Mouse (Mus musculus): Measurements from ENCODE around the gene Gm4969. TPM values are rescaled to one million over a fixed set of nuclear protein-coding genes. Genes with fewer than 3 reads are reported as not detected.

Gene Gm4969
- total RNA-seq, 4 experiments from 2014 or later: 0.37 to 0.68 (median 0.48) TPM; not detected in 1

- DNase-seq (ENCODE audit: low spot score in 2 of 2): peak in 1 of 2 experiments; percentile 74
These were observed 18.6 kb upstream of the Gm4969 start for GRCm38 (mm10) chr7:19136673-19137334.

DNA sequence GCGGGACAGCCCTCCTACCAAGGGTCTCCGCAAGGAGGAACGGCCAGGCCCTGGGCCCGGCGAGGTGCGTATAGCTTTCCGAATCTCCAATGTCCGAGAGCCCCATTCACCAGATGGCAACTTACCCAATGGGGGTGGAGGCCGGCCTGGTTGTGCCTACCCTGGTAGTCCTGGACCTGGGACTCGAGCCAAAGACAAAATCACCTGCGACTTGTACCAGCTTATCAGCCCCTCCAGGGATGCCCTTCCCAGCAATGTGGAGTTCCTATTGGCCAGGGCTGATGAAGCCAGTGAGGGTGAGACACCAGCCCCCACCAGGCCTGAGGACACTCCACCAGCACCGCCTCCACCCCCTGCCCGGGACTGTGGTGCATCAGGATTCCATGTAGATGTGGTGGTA is 18.0 kb upstream of the Gm4969 start:
- no peak for DNase-seq (ENCODE audit: low spot score in 2 of 2)

GRCm38 (mm10) chr7:19131324-19131848 is 13.2 kb upstream of the Gm4969 start:
- DNase-seq (ENCODE audit: low spot score in 2 of 2): peak; percentile 85 to 98

DNA sequence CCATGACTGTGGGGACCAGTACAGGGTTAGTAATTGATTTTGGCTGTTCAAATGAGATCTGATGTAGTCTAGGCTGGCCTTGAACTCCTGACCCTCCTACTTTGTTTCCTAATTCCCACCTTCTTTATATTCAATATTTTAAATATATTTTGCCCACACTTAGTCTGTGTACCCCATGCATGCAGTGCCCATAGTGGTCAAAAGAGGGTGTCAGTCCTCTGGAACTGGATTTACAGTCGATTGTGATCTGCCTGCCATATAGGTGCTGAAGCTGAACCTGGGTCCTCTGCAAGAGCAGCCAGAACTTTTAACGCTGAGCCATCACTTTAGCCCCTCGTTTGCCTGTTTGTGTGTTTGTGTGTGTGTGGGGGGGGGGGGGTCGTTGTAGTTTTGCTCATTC is 12.5 kb upstream of the Gm4969 start:
- no peak for DNase-seq (ENCODE audit: low spot score in 2 of 2)

DNA sequence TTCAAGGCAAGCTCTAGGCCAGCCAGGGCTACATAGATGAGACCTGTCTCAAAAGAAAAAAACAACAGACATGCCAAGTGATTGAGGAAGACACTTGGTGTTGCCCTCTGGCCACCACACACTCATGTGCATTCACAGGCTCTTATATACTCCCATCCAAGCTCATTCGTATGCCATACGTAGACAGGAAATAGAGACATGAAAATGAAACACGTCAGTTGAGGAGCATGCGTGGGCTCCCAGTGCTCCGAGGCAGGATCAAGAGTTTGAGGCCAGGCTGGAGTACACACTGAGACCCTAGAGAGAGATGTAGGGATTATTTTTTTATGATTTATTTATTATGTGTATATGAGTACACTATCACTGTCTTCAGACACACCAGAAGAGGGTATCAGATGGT is 11.2 kb upstream of the Gm4969 start:
- DNase-seq (ENCODE audit: low spot score in 2 of 2): no peak

- no peak for DNase-seq (ENCODE audit: low spot score in 2 of 2)
These were observed 9.6 kb upstream of the Gm4969 start for GRCm38 (mm10) chr7:19127744-19128143.

DNA sequence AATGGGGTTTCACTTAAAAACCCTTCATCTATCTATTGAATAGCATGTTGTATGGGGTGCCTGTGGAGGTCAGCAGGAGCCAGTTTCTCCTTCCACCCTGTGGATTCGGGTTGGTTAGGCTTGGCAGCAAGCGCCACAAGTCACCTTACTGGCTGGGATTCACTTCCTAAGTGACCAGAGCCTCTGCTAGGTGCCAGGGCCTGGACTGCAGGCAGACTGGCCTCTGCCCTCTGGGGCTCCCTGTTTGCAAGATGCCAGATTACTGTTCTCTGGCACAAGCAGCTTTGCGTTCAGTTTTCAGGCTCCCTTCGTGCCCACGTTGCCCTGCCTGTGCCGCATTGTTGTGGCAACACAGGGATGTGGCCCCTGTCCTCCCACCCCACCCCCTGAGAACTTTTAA is 6.5 kb upstream of the Gm4969 start:
- no peak for DNase-seq (ENCODE audit: low spot score in 2 of 2)

DNA sequence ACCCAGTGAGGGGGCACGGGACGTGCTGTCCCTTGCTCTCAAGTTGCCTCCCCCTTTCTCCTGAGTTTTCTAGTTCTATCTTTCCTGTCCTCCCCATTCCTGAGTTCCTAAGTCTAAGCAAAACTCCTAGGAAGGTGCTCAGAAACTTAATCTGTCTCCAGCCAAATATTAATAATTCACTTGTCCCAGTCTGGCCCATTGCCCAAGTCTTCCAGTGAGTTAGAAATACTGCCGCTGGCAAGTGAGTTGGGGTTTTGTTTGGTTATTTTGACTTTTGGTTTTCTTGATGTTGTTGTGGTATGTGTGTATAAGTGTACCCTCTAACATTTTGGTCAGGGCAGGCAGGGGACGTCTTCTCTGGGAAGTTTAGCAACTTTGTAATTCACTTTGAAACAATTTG is 3.5 kb upstream of the Gm4969 start:
- DNase-seq (ENCODE audit: low spot score in 2 of 2): no peak

DNA sequence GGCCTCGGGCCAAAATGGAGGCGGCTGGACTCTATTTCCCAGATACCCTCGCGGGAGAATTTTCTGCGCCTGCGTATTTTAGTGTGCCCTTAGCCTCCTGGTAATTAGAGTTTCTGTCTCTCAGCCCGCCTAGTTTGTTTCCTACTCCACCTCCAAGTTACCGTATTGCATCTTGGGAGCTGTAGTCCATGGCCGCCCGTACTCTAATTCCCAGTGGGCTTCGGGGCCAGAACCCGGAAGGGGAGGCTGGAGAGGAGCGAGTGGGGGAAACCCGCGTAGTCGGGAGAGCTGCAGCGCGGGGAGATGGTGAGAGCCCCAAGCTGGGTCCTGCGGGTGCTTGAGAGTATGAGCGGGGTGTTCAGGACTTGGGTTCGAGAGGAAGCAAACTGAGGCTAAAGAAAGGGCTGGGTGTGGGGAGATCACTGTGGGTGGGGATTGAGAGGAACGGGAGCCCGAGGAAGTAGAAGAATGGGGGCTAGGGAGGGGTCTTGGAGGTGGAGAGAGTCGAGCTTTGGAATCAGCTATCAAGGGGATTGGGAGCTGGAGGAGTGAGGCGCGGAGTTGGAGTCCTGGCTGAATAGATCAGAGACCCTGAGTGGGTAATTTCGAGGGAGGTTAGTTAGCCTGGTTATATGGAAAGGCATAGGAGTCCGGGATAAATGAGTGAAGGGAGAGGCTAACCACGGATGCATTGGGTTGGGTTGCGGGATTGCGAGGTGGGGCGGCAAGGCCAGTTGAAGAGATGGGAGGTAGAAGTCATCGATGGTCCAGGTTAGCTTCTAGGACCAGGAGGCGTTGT is 1.7 kb upstream of the Gm4969 start, which contains the start of gene Fbxo46:
Gene Fbxo46 (plus strand): TSS at position 229 of the 799 bp plus-strand sequence.
- DNase-seq (ENCODE audit: low spot score in 2 of 2): peak; percentile 82 to 94

GRCm38 (mm10) chr7:19119083-19119482 is 915 bp upstream of the Gm4969 start:
- no peak for DNase-seq (ENCODE audit: low spot score in 2 of 2)

DNA sequence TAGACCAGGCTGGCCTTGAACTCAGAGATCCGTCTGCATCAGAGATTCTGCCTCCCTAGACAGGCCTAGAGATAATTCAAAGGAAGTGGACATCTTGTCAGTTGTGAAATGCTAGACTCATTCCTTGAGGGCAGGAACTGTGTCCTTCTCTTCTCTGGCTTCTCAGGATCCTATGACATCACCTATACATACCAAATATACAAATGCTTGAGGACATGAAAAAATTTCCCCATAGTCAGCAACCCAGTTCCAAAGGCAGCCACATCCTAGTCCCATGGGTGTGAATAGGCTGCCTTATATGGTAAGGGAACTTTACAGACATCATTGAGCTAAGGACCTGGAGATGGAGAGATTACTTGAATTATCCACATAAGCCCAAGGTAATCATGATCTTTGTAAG is 8.6 kb downstream of the Gm4969 start:
- no peak for DNase-seq (ENCODE audit: low spot score in 2 of 2)

- DNase-seq (ENCODE audit: low spot score in 2 of 2): no peak
These were observed 10.7 kb downstream of the Gm4969 start for GRCm38 (mm10) chr7:19107436-19107835.

DNA sequence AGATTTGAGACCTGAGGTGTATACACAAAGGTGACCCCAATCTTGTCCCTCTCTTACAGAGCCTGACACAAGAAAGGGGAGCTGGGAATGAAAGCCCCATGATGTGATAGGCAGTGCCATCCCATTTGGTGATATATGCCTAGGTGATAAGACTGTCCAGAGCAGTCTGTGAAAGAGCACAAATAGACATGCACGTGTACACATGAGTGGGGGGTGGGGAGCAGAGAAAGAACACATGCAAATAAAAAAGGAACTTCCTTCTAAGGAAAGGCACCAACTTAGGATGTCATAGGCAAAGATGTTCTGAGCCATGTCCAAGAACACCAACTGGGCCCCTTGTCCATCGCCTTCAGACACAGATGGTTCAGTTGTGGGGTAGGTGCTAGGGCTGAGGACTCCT is 13.7 kb downstream of the Gm4969 start:
- DNase-seq (ENCODE audit: low spot score in 2 of 2): no peak

DNA sequence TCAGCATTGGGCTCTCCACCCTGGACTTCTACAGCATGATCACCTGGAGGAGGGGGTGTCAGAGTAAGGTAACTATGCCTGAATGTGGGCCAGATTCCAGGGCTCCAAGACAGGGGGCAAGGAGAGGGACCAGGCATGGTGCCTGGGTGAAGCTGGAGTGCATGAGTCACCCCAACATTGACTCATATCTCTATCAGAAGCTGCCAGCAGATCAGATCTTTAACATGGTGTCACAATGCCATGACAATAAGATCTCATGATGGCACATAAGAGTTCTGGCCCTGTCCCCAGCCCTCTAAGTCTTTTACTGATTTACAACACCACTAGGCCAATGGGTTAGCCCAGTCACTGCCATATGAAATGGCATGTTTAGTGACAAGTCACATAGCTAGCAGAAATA is 14.4 kb downstream of the Gm4969 start:
- DNase-seq (ENCODE audit: low spot score in 2 of 2): no peak

DNA sequence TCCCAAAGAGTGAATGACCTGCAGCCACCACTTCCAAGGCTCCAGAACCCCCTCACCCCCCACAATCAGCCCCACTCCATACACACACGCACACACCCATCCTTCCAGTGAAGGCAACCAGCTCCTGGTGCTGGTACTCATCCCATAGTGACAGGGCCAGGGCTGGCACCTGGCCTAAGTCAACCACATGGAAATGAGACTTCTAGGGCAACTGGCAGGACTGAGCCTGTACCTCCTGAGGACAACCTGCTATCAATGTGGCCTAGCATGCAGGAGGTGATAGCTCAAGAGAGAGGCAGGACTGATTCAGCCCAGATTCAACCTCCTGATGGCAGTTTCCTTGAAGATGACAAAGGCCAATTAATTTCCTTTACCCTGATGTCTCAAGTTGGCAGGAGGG is 17.9 kb downstream of the Gm4969 start:
- DNase-seq (ENCODE audit: low spot score in 2 of 2): no peak

DNA sequence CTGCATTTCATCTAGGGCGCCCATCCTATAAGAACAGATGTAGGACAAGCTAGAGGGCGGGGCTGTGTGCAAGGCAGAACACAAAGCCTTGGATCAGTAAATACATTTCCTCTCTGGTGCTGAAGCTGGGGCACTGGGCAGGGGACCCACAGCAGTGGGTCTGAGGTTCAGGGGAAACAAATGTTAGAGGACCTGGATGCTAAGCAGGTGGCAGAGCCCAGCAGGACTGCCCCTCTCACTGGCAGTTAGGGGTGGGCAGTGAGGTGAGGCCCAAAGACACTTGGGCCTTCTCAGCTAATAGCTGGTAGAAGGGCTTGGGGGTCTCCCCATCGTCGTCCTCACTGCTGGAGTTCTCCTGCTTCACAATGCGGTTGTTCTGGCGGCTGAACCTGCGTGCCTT is 19.4 kb downstream of the Gm4969 start:
- no peak for DNase-seq (ENCODE audit: low spot score in 2 of 2)

GRCm38 (mm10) chr7:19097863-19098262 is 20.3 kb downstream of the Gm4969 start:
- DNase-seq (ENCODE audit: low spot score in 2 of 2): no peak

DNA sequence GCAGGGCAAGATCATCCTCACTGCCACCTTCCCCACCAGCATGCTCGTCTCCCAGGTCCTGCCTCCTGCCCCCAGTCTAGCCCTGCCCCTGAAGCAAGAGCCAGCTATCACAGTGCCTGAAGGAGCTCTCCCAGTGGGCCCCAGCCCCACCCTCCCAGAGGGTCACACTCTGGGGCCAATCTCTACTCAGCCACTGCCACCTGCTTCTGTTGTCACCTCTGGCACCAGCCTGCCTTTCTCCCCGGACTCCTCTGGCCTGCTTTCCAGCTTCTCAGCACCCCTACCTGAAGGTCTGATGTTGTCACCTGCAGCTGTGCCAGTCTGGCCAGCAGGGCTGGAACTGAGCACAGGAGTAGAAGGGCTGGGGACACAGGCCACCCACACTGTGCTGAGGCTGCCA is 21.0 kb downstream of the Gm4969 start:
- no peak for DNase-seq (ENCODE audit: low spot score in 2 of 2)

- no peak for DNase-seq (ENCODE audit: low spot score in 2 of 2)
These were observed 21.7 kb downstream of the Gm4969 start for GRCm38 (mm10) chr7:19096421-19096976.

- no peak for DNase-seq (ENCODE audit: low spot score in 2 of 2)
These were observed 22.4 kb downstream of the Gm4969 start for GRCm38 (mm10) chr7:19095751-19096110.

DNA sequence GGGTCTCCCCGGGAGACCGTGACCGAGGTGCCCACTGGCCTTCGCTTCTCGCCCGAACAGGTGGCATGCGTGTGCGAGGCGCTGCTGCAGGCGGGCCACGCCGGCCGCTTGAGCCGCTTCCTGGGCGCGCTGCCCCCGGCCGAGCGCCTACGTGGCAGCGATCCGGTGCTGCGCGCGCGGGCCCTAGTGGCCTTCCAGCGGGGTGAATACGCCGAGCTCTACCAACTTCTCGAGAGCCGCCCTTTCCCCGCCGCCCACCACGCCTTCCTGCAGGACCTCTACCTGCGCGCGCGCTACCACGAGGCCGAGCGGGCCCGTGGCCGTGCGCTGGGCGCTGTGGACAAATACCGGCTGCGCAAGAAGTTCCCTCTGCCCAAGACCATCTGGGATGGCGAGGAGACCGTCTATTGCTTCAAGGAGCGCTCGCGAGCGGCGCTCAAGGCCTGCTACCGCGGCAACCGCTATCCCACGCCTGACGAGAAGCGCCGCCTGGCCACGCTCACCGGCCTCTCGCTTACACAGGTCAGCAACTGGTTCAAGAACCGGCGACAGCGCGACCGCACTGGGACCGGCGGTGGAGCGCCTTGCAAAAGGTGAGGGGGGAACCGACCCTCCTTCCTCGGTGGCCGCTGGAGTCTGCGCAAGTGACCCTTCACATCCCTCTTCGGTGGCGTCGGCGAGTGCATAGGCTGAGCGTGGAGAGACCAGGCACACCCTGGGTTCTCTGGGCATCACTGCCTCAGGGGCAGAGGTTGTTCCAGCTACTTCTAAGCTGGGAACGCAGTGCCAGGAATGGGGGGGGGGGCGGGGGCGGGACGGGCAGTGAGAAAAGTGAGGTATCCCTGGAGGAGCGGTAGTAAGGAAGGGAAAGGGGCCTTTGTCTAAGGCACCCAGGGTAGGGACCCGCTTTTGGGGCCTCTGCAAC is 23.1 kb downstream of the Gm4969 start:
- no peak for DNase-seq (ENCODE audit: low spot score in 2 of 2)
